Mouse (Mus musculus): ENCODE results near the gene Lgr4.

Lgr4 gene

GRCm38 (mm10) chr2:109976181-109976580, 58.7 kb downstream of the Lgr4 start:
- DNase-seq (ENCODE audit: low spot score in 2 of 2), result no peak

- no peak for DNase-seq (ENCODE audit: low spot score in 2 of 2)
Measured at GRCm38 (mm10) chr2:109977322-109977721, 59.9 kb downstream of the Lgr4 start.

- no peak for DNase-seq (ENCODE audit: low spot score in 2 of 2)
Measured at GRCm38 (mm10) chr2:109979209-109979608, 61.8 kb downstream of the Lgr4 start.

- no peak for DNase-seq (ENCODE audit: low spot score in 2 of 2)
Measured at GRCm38 (mm10) chr2:109983435-109983834, 66.0 kb downstream of the Lgr4 start.

GRCm38 (mm10) chr2:109984930-109985329, 67.5 kb downstream of the Lgr4 start:
- DNase-seq (ENCODE audit: low spot score in 2 of 2), result no peak

GRCm38 (mm10) chr2:109985560-109985959, 68.1 kb downstream of the Lgr4 start:
- no peak for DNase-seq (ENCODE audit: low spot score in 2 of 2)

GRCm38 (mm10) chr2:109986036-109986785, 68.8 kb downstream of the Lgr4 start:
- DNase-seq (ENCODE audit: low spot score in 2 of 2), result no peak

GRCm38 (mm10) chr2:109987946-109988345, 70.5 kb downstream of the Lgr4 start:
- DNase-seq (ENCODE audit: low spot score in 2 of 2), result no peak

- no peak for DNase-seq (ENCODE audit: low spot score in 2 of 2)
Measured at GRCm38 (mm10) chr2:109989196-109989595, 71.7 kb downstream of the Lgr4 start.

GRCm38 (mm10) chr2:109989679-109990473, 72.4 kb downstream of the Lgr4 start:
- no peak for DNase-seq (ENCODE audit: low spot score in 2 of 2)

- no peak for DNase-seq (ENCODE audit: low spot score in 2 of 2)
Measured at GRCm38 (mm10) chr2:109991754-109992153, 74.3 kb downstream of the Lgr4 start.

- DNase-seq (ENCODE audit: low spot score in 2 of 2), result no peak
Measured at GRCm38 (mm10) chr2:109992448-109993073, 75.1 kb downstream of the Lgr4 start.

GRCm38 (mm10) chr2:109993404-109993803, 76.0 kb downstream of the Lgr4 start:
- no peak for DNase-seq (ENCODE audit: low spot score in 2 of 2)

- no peak for DNase-seq (ENCODE audit: low spot score in 2 of 2)
Measured at GRCm38 (mm10) chr2:109995061-109995460, 77.6 kb downstream of the Lgr4 start.

GRCm38 (mm10) chr2:109996411-109996810, 79.0 kb downstream of the Lgr4 start:
- no peak for DNase-seq (ENCODE audit: low spot score in 2 of 2)

- DNase-seq (ENCODE audit: low spot score in 2 of 2), result no peak
Measured at GRCm38 (mm10) chr2:110004668-110005067, 87.2 kb downstream of the Lgr4 start.

GRCm38 (mm10) chr2:110005164-110005563, 87.7 kb downstream of the Lgr4 start:
- no peak for DNase-seq (ENCODE audit: low spot score in 2 of 2)

- DNase-seq (ENCODE audit: low spot score in 2 of 2), result no peak
Measured at GRCm38 (mm10) chr2:110005596-110006239, 88.3 kb downstream of the Lgr4 start.

GRCm38 (mm10) chr2:110007423-110008267, 90.2 kb downstream of the Lgr4 start:
- DNase-seq (ENCODE audit: low spot score in 2 of 2), result no peak

- DNase-seq (ENCODE audit: low spot score in 2 of 2), result no peak
Measured at GRCm38 (mm10) chr2:110009449-110009848, 92.0 kb downstream of the Lgr4 start.

- DNase-seq (ENCODE audit: low spot score in 2 of 2), result no peak
Measured at GRCm38 (mm10) chr2:110012184-110012725, 94.8 kb downstream of the Lgr4 start.
